Comparison of ENCODE assay signal across 13 mouse cellular contexts in the genomic region with DNA sequence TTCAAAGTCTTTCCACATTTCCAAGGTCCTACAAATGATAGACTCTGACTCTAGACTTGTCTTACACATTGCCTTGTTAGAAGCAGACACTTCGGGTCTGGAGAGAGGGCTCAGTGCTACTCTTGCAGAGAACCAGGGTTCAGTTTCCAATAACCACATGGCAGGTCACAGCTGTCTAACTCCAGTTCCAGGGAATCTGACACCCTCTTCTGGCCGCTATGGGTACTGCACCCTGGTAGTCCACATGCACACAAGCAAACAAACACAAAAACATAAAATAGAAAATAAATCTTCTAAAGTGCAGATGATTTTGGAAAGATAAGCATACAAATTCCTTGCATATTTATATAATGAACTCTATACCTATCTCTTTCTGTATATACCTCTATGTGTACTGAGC. TPM values are rescaled to one million over a fixed set of nuclear protein-coding genes. Genes with fewer than 3 reads are reported as not detected.
DNase-seq lines count a peak whose midpoint lies in the region; ATAC-seq and TF ChIP-seq lines count a peak whose summit lies in the region.
"Had no signal": no experiment of that assay in that cellular context is flagged by ENCODE, and none has a peak within 500 bp of the region (broad histone marks: within the 10 kb centered on the region; RNA-seq: fewer than 3 reads in every experiment).

No protein-coding gene starts in this region.

- H3K4me1 ChIP-seq in liver, embryonic 12.5 days, result no peaks in the 10 kb centered on the region
- no peaks in the 10 kb centered on the region for H3K4me1 ChIP-seq in MEL (ENCODE audit: control insufficient read depth in 1 of 2, insufficient read depth in 2 of 2, low read length in 2 of 2)
- no peaks in the 10 kb centered on the region for H3K4me1 ChIP-seq in midbrain, embryonic 11.5 days (ENCODE audit: control insufficient read depth, insufficient read depth, low read length)
- H3K4me1 ChIP-seq: heart, embryonic 10.5 days had no signal

- no peak overlapping the region for H3K9ac ChIP-seq in liver, embryonic 12.5 days
- no peak overlapping the region for H3K9ac ChIP-seq in MEL (ENCODE audit: control insufficient read depth, low read depth, low read length, poor library complexity, severe bottlenecking)
- no peak overlapping the region for H3K9ac ChIP-seq in midbrain, embryonic 11.5 days (ENCODE audit: low read length)

- ATAC-seq in liver, embryonic 12.5 days, result no peak
- ATAC-seq in midbrain, embryonic 11.5 days (ENCODE audit: low FRiP score), result no peak

- no peak overlapping the region for H3K27ac ChIP-seq in liver, embryonic 12.5 days
- H3K27ac ChIP-seq in MEL (ENCODE audit: control insufficient read depth, low read depth, low read length), result no peak overlapping the region
- H3K27ac ChIP-seq in midbrain, embryonic 11.5 days (ENCODE audit: low read depth, low read length), result no peak overlapping the region
- H3K27ac ChIP-seq: heart, embryonic 10.5 days had no signal

- TF ChIP-seq POLR2A in MEL (IDR thresholded peaks at IDR 0.05; ENCODE audit: control insufficient read depth in 1 of 2, insufficient read depth in 1 of 2, low read depth in 1 of 2, low read length in 2 of 2, poor library complexity in 1 of 2), result no peak

- H3K4me2 ChIP-seq in liver, embryonic 12.5 days, result no peak overlapping the region
- H3K4me2 ChIP-seq in midbrain, embryonic 11.5 days, result no peak overlapping the region

- no peaks in the 10 kb centered on the region for H3K79me2 ChIP-seq in MEL (ENCODE audit: control insufficient read depth, insufficient read depth, low read length, poor library complexity)

- no peaks in the 10 kb centered on the region for H3K27me3 ChIP-seq in liver, embryonic 12.5 days (replicated peaks)
- H3K27me3 ChIP-seq in MEL (ENCODE audit: control insufficient read depth in 1 of 2, insufficient read depth in 2 of 2, low read length in 2 of 2), result peaks cover 8% of the 10 kb centered on the region in 2 experiments; a peak in 3 of 4 replicates
- no peaks in the 10 kb centered on the region for H3K27me3 ChIP-seq in midbrain, embryonic 11.5 days (ENCODE audit: control insufficient read depth, insufficient read depth, low read length)

- peak; percentile 46 to 71 (median 51) for TF ChIP-seq CTCF in MEL (IDR thresholded peaks at IDR 0.05 in 2 of 3, conservative IDR thresholded peaks at IDR 0.05 in 1 of 3; ENCODE audit: control insufficient read depth in 1 of 3, insufficient read depth in 1 of 3, low read depth in 2 of 3, low read length in 3 of 3, poor library complexity in 1 of 3, severe bottlenecking in 1 of 3)

- no peaks in the 10 kb centered on the region for H3K9me3 ChIP-seq in liver, embryonic 12.5 days (replicated peaks)
- H3K9me3 ChIP-seq in MEL (replicated peaks; ENCODE audit: insufficient read depth, low read length), result no peaks in the 10 kb centered on the region
- H3K9me3 ChIP-seq in midbrain, embryonic 11.5 days (ENCODE audit: control insufficient read depth, low read length), result no peaks in the 10 kb centered on the region
- H3K9me3 ChIP-seq: heart, embryonic 10.5 days had no signal

- no peaks in the 10 kb centered on the region for H3K36me3 ChIP-seq in liver, embryonic 12.5 days
- no peaks in the 10 kb centered on the region for H3K36me3 ChIP-seq in MEL (ENCODE audit: control insufficient read depth in 1 of 2, insufficient read depth in 2 of 2, low read length in 2 of 2)
- H3K36me3 ChIP-seq in midbrain, embryonic 11.5 days (ENCODE audit: control insufficient read depth, insufficient read depth, low read length), result no peaks in the 10 kb centered on the region
- H3K36me3 ChIP-seq: heart, embryonic 10.5 days had no signal

- TF ChIP-seq RAD21 in MEL (IDR thresholded peaks at IDR 0.05; ENCODE audit: low read depth, low read length), result peak; percentile 18; the same call in 1 of the 2 replicates

- DNase-seq in embryo, embryonic 10.5 days (ENCODE audit: low spot score), result peak; percentile 12
- no peak for DNase-seq in embryo, embryonic 10 days (ENCODE audit: low spot score)
- DNase-seq in liver (peak; percentile 18), MEL (ENCODE audit: low read depth, low spot score) (peak; percentile 38)
- peak; percentile 43 for DNase-seq in induced T-regulatory cell, adult 2 months (ENCODE audit: low read depth)
- no peak for DNase-seq in frontal cortex, adult 2 months (ENCODE audit: extremely low spot score in 1 of 2, low spot score in 1 of 2)
- no peak for DNase-seq in midbrain, embryonic 11.5 days (ENCODE audit: low spot score, missing footprints)

- no peak overlapping the region for H3K4me3 ChIP-seq in liver, embryonic 12.5 days
- no peak overlapping the region for H3K4me3 ChIP-seq in MEL (ENCODE audit: control insufficient read depth in 1 of 2, insufficient read depth in 1 of 2, low read depth in 2 of 2, low read length in 2 of 2)
- H3K4me3 ChIP-seq in midbrain, embryonic 11.5 days (ENCODE audit: low read depth, low read length), result no peak overlapping the region
- H3K4me3 ChIP-seq: heart, embryonic 10.5 days had no signal

- TF ChIP-seq EP300 in MEL (IDR thresholded peaks at IDR 0.05; ENCODE audit: low read depth in 1 of 2, low read length in 2 of 2), result no peak

- 53% methylated on average over 2 of the region's 2 CpGs for WGBS in liver, embryonic 12.5 days (ENCODE audit: insufficient replicate concordance)
- 66% methylated on average over 2 of the region's 2 CpGs for WGBS in midbrain, embryonic 11.5 days

TF ChIP-seq in MEL, 35 proteins besides CTCF, POLR2A, EP300 and RAD21:
- TF ChIP-seq JUND (IDR thresholded peaks at IDR 0.05; ENCODE audit: low read depth, low read length) (no peak), SMC3 (IDR thresholded peaks at IDR 0.05; ENCODE audit: low read depth, low read length) (peak; percentile 38)

RNA-seq across cellular contexts. Expression of a gene that starts 2.9 kb away (rescaled TPM):
- not detected in 2 replicates for polyA plus RNA-seq in liver, embryonic 12.5 days (2016; fragmentation: Nextera tagmentation; extraction: Ambion mirVana)
- not detected in 2 replicates for total RNA-seq in MEL (2012; rRNA removed)
- not detected for polyA plus RNA-seq in MEL (2012; ENCODE audit: insufficient read depth in 1 of 2, insufficient read length in 2 of 2, low read depth in 1 of 2, low replicate concordance in 2 of 2, missing spikeins in 1 of 2)
- not detected in 2 replicates for polyA plus RNA-seq in frontal cortex, adult 2 months (2012; rRNA removed)
- not detected in 2 replicates for polyA plus RNA-seq in midbrain, embryonic 11.5 days (2014; fragmentation: Nextera tagmentation; extraction: Ambion mirVana)
- total RNA-seq: adrenal gland, adult 18-20 months; layer of hippocampus, postnatal 10 days had no signal
- polyA plus RNA-seq: heart, embryonic 10.5 days; intestine, embryonic 14.5 days; lung, embryonic 16.5 days had no signal

RNA-seq across cellular contexts. Expression of a gene that starts 10.2 kb away (rescaled TPM):
- polyA plus RNA-seq in liver, embryonic 12.5 days (2016; fragmentation: Nextera tagmentation; extraction: Ambion mirVana), result not detected in 2 replicates
- not detected in 2 replicates for total RNA-seq in MEL (2012; rRNA removed)
- polyA plus RNA-seq in MEL (2012; ENCODE audit: insufficient read depth in 1 of 2, insufficient read length in 2 of 2, low read depth in 1 of 2, low replicate concordance in 2 of 2, missing spikeins in 1 of 2), result not detected
- polyA plus RNA-seq in frontal cortex, adult 2 months (2012; rRNA removed), result 0.20 TPM in 1 of 2 replicates, not detected in the other
- polyA plus RNA-seq in midbrain, embryonic 11.5 days (2014; fragmentation: Nextera tagmentation; extraction: Ambion mirVana), result not detected in 2 replicates
- total RNA-seq: adrenal gland, adult 18-20 months; layer of hippocampus, postnatal 10 days had no signal
- polyA plus RNA-seq: heart, embryonic 10.5 days; intestine, embryonic 14.5 days; lung, embryonic 16.5 days had no signal

RNA-seq across cellular contexts. Expression of a gene that starts 22.6 kb away (rescaled TPM):
- not detected in 2 replicates for polyA plus RNA-seq in liver, embryonic 12.5 days (2016; fragmentation: Nextera tagmentation; extraction: Ambion mirVana)
- total RNA-seq in MEL (2012; rRNA removed), result not detected in 2 replicates
- not detected for polyA plus RNA-seq in MEL (2012; ENCODE audit: insufficient read depth in 1 of 2, insufficient read length in 2 of 2, low read depth in 1 of 2, low replicate concordance in 2 of 2, missing spikeins in 1 of 2)
- polyA plus RNA-seq in frontal cortex, adult 2 months (2012; rRNA removed), result not detected in 2 replicates
- not detected in 2 replicates for polyA plus RNA-seq in midbrain, embryonic 11.5 days (2014; fragmentation: Nextera tagmentation; extraction: Ambion mirVana)
- total RNA-seq: adrenal gland, adult 18-20 months; layer of hippocampus, postnatal 10 days had no signal
- polyA plus RNA-seq: heart, embryonic 10.5 days; intestine, embryonic 14.5 days; lung, embryonic 16.5 days had no signal

RNA-seq across cellular contexts. Expression of a gene that starts 24.5 kb away (rescaled TPM):
- not detected in 2 replicates for polyA plus RNA-seq in liver, embryonic 12.5 days (2016; fragmentation: Nextera tagmentation; extraction: Ambion mirVana)
- not detected in 2 replicates for total RNA-seq in MEL (2012; rRNA removed)
- not detected for polyA plus RNA-seq in MEL (2012; ENCODE audit: insufficient read depth in 1 of 2, insufficient read length in 2 of 2, low read depth in 1 of 2, low replicate concordance in 2 of 2, missing spikeins in 1 of 2)
- polyA plus RNA-seq in frontal cortex, adult 2 months (2012; rRNA removed), result not detected in 2 replicates
- polyA plus RNA-seq in midbrain, embryonic 11.5 days (2014; fragmentation: Nextera tagmentation; extraction: Ambion mirVana), result not detected in 2 replicates
- total RNA-seq: adrenal gland, adult 18-20 months; layer of hippocampus, postnatal 10 days had no signal
- polyA plus RNA-seq: heart, embryonic 10.5 days; intestine, embryonic 14.5 days; lung, embryonic 16.5 days had no signal

RNA-seq across cellular contexts. Expression of a gene that starts 31.0 kb away (rescaled TPM):
- not detected in 2 replicates for polyA plus RNA-seq in liver, embryonic 12.5 days (2016; fragmentation: Nextera tagmentation; extraction: Ambion mirVana)
- not detected in 2 replicates for total RNA-seq in MEL (2012; rRNA removed)
- polyA plus RNA-seq in MEL (2012; ENCODE audit: insufficient read depth in 1 of 2, insufficient read length in 2 of 2, low read depth in 1 of 2, low replicate concordance in 2 of 2, missing spikeins in 1 of 2), result not detected
- polyA plus RNA-seq in frontal cortex, adult 2 months (2012; rRNA removed), result not detected in 2 replicates
- not detected in 2 replicates for polyA plus RNA-seq in midbrain, embryonic 11.5 days (2014; fragmentation: Nextera tagmentation; extraction: Ambion mirVana)
- total RNA-seq: adrenal gland, adult 18-20 months; layer of hippocampus, postnatal 10 days had no signal
- polyA plus RNA-seq: heart, embryonic 10.5 days; intestine, embryonic 14.5 days; lung, embryonic 16.5 days had no signal

Comparison
In these comparisons a context has a peak if more than half of its experiments do, and no peak if none do; other contexts are left out.
1. DNase-seq: peak in embryo, embryonic 10.5 days (single experiment), liver (single experiment), MEL (single experiment) and induced T-regulatory cell, adult 2 months (single experiment); none in embryo, embryonic 10 days (single experiment), frontal cortex, adult 2 months (0 of 2) and midbrain, embryonic 11.5 days (single experiment).